Mouse (Mus musculus): ENCODE results near the gene Nrp1.

GRCm38 (mm10) chr8:128391182-128391760 is 32.9 kb downstream of the Nrp1 start:
- TF ChIP-seq POLR2A (IDR thresholded peaks at IDR 0.05; ENCODE audit: borderline replicate concordance, extremely low read depth, low read depth, low read length) (no peak), CTCF (IDR thresholded peaks at IDR 0.05; ENCODE audit: insufficient read depth, low read length) (no peak)
